Mouse (Mus musculus) kidney, adult 2 months (tissue): ENCODE measurements around the gene Nrxn3.

Experiments used
- CTCF ChIP-seq: fragments of 200-500 bp; conservative IDR thresholded peaks from 2 replicates; pipeline ENCODE4 v1.5.1; 2011; ENCODE audit warnings: low read depth, mild to moderate bottlenecking, control low read depth, low read length, moderate library complexity, mixed read lengths; ENCODE audit not compliant: insufficient read depth, insufficient read length
- POLR2A ChIP-seq: fragments of 200-500 bp; IDR thresholded peaks from one replicate; pipeline ENCODE4 v1.6.1; 2011; ENCODE audit warnings: low read depth, low read length, control low read depth

- no peak for TF ChIP-seq POLR2A
- no peak for TF ChIP-seq CTCF
Observed at GRCm38 (mm10) chr12:88816865-88817264, 94.2 kb downstream of the Nrxn3 start.
